Mouse (Mus musculus) spleen, embryonic (tissue): ENCODE measurements at regions not wholly inside any gene's neighbourhood (a gene's known extent, or its start where the extent isn't known, plus 50 kb on each side); places are given as distances from the start of the nearest gene placed in this dataset.

Source experiments
- CTCF ChIA-PET: fragments of 350-600 bp; sonication (Branson Sonifier 250); formaldehyde crosslinking; loops from one replicate; lab custom pipeline; 2022; lab: Charles Lee

DNA sequence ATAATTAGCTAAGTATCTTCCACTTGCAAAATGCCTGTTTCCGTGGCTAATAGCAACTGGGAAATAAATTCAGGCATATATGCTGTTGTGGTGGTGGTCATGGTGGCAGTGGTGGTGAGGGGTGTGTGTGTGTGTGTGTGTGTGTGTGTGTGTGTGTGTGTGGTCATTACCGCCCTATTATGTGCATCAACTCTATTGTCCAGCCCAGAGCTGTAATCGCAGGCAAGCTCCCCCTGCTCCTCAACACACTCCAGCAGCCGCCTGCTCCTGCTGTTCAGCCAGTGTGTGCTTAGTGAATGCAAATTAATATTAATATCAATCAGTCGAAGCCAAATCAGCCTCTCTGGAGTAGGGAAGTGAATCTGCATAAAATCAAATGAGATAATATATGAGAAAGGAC is 152.9 kb upstream of the Zic3 start:
- CTCF ChIA-PET, result no interaction called here

DNA sequence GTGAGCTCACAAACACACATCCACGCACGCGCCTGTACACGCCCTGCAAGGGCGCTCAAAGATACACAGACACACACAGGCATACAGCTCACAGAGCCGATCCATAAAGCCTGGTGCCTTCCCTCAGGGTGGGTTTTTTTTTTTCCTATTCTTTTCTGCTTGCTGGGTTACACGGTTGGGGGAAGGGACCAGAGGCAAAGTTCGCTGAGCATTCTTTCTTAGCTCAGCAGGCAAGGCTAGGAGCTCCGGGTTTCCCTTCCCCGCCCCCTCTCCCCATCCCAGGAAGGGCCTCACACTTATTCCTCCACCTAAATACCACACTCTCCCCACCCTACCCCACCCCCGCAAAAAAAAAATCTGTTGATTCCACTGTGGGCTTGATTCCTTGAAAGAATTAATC is 105.8 kb upstream of the Zic3 start:
- CTCF ChIA-PET, result no interaction called here

GRCm38 (mm10) chrX:57917441-57918145 is 104.9 kb upstream of the Zic3 start:
- CTCF ChIA-PET, result no interaction called here

DNA sequence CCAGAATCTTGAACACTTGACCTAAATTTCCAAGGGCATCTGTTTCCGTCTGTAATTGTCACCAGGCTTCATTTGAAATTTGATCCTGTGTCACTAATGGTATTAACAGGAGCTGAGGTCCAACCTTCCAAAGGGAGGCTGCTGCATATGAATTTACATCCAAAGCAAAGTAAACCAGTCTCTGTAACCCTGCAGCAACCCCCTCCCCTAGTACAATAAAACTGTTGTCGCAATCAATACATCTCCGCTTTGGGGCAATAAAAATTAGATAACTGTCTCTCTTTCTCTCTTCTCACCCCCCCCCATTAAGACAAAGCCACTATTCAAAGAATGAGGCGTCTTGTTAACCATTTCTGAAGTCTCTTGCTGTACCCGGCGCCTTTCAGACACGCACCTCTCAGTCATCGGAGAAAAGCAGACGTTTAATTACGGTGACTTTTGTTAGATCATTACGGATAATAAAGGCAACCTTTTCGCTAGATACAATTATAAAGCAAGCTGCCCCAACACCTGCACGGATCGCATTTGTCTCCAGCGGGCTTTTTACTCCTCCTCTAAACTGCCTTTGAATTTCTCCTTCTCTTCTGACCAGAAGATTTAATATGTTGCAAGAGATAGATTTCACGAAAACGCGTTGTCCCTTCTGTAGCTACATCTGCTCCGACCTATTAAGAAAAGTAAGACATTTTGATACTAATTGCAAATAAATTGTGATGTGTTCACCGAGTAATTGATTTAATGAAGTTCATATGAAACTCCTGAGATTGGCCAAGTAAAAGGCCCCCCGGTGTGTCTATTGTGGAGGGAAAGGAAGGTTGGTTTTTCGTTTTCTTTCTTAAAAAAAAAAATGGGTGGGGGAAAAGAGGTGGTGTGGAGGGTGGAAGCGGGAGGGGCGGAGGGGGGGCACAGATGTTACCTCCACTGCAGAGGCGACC is 104.1 kb upstream of the Zic3 start:
- CTCF ChIA-PET, result no interaction called here

- CTCF ChIA-PET, result no interaction called here
Measured at GRCm38 (mm10) chrX:57919886-57920285, 102.6 kb upstream of the Zic3 start.

DNA sequence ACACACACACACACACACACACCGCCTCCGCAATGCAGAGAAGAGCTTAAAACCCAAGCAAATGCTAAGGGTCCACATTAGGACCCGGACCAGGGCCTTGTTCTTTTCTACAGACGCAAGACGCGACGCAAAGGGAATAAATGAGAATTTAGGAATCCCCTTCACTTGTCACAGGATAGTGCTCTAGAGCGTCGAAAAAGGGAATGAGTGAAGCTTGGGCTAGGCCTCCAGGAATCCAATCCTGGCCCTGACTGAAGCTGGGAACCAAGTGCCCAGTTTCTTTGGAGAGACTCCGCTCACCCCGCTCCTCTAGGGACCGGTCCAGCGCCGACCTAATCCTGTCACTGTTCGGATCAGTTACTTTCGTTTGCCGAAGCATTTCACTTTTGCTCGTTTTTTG is 102.1 kb upstream of the Zic3 start:
- CTCF ChIA-PET, result no interaction called here

- CTCF ChIA-PET, result interaction anchor here (0.5 kb wide), 1 partner anchor 9 kb away, joined by 10 read pairs; no protein-coding TSS in a partner anchor
Measured at GRCm38 (mm10) chrX:57921294-57921693, 101.2 kb upstream of the Zic3 start.

DNA sequence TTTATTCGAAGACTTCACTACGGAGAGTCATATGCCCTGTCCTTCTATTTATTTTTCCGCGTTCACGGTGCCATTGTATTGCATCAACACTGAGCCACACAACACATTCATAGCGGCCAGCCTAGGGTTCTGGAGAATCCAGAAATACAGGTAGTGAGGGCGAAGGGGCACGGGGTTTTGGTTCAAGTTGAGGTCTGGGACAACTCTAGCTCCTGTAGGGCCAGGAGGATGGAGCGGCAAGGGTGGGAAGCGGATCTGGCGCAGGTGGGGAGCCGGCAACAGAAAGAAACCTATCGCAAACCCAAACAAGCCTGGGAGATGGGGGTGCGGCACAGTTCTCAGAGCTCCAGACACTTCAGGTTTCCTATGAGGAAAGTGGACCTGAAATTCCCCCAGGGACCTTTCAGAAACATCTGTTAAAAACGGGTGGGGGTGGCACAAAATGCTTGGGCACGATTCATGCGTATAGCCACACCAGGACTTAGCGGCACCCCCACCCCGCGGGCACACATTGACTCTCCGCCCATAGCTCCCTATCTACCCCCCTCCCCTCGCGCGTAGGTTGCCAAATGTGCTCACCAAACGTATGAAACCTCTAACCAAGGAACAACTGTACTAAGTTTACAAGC is 100.6 kb upstream of the Zic3 start:
- CTCF ChIA-PET, result no interaction called here

DNA sequence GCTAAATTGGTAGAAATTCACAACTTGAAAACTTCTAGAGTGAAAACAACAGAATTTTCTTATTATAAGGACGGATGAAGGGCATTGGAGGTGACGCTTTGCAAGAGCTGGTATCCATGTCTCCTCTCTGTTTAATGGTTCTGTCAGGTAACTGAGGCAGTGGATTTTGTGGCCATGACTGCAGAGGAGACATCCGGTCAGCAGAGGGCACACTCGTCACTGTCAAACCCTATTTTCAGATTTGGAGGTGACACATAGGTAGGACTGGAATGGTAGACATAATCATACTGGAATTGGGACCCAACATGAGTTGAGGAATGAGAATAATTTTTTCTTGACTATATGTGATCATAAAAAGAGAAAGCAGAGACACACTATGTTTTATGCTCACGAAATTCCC is 98.7 kb upstream of the Zic3 start:
- CTCF ChIA-PET, result no interaction called here

DNA sequence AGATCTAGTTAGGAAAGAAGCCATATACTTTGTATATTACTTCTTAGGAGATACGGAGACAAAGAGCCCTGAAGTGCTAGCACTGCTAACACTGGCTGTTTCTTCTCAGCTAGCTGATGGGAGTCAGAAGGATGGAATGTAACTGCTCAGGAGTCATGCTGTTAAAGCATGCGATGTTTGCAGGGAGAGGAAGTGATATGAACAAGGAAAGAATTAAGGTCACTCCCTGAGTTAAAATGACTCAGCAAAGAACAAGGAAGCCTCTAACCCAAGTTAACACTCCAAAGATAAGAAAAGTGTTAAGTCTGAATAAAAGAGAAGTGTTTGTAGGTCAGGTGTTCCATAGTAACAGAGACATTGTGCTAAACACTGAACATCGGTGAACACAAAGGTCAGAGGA is 86.9 kb upstream of the Zic3 start:
- CTCF ChIA-PET, result no interaction called here

DNA sequence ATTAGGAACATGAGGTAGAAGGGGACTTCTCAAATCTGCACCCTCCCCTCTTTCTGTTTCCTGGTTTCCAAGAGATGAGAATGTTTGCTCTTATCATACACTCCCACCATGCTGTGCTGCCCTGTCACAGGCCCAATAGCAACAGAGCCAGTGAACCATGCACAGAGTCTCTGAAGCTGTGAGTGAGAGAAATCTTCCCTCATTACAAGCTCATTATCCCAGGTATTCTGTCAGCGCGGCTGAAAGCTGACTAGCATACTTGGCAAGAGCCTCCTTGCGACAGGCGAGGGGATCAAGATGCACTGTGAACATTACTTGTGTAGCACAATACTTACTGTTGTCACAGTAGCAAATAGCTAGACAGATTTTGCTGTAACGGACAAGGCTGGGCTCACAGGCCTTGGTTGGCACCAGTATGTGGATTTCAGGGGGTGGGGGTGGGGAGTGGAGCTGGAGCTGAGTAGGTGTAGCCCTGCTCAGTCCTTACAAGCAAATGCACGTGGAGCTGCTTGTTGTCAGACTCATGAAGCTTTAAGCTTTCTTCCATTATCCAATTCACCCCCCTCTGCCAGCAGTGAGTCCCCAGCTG is 84.2 kb upstream of the Zic3 start:
- CTCF ChIA-PET, result no interaction called here

DNA sequence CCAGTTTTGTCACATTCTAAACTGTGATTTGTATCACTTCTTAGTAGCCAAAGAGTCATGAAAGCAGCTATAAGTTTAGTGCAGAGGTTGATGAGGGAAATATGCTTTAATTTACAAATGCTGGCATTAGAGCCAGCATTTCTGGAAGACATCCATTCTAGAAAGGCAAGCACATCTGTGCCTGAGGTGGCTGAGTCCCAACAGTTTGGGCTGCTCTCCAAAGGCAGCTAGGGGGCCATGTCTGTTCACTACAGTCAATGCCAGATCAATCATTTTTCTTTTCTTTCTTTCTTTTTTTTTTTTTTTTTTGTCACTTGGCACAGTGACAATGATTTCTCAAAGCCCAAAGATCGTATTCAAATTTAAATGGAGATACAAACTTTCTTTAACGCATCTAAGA is 71.6 kb upstream of the Zic3 start:
- CTCF ChIA-PET, result no interaction called here

- CTCF ChIA-PET, result no interaction called here
Measured at GRCm38 (mm10) chrX:57951301-57951700, 71.2 kb upstream of the Zic3 start.

DNA sequence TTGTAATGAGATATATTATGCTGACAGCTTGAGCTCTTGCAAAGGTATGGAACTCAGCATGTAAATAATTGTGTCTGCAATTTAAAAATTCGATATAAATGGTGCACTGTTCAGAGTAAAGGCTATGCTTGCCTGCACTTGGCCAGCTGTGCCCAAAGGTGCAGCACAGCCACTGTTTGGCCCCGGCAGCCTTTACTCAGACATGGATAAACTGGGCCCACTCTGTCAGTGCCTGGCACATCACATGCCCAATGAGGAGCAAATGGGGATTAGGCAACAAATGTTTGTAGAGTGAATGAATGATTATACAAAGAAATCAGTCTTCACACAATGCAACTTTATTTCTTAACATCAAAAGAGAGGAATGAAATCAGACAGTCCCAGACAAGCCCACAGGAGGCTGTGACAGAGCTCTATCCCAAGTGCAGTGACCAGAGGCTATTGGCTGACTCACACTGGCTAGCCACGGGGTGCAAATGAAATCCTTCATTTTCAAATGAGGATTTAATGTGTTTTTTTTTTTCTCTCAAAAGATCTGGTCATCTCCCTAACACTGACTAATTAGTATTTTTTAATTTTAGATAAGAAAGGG is 67.8 kb upstream of the Zic3 start:
- CTCF ChIA-PET, result no interaction called here
